Comparison of ENCODE assay signal across 9 mouse cellular contexts in the genomic region with DNA sequence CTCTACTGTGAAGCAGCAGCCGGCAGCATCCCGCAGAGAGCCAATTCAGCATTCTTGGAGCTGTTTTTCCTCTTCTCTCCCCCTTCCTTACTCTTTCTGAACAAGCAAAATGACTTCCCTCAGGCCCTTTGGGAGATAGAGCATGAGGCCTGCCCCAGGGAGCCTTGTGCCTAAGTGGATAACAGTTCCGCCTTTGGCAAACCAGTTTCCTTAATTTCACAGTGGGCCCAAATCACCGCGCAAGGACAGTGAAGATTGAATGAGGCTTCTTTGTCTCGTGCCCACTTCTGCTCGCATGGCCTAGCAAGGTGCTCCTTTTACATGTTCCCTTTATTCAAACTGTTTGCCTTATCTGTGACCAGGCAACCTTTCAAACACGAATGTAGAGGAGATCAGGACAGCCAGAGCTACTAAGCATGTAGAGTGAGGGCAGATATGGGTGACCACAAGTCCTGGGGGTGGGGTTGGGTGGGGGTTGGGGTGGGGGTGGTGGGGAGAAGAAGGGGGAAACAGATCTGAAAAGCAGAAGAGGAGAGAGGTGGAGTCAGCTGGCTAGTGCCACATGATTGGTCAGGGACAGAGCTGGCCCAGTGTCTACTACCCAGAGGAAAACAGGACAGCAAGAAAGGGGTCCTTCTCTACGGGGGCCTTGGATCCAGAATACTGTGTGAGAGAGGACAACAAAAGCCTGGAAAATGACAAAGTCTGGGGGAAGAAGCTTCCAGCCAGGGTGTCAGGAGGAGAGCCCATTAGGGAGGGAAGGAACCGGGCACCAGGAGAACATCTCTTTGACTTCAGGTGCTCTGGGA.
A peak's percentile ranks its signal among the peaks of the same experiment; 100 is the strongest.
DNase-seq lines count a peak whose midpoint lies in the region; ATAC-seq and TF ChIP-seq lines count a peak whose summit lies in the region.
"Had no signal": no experiment of that assay in that cellular context is flagged by ENCODE, and none has a peak within 500 bp of the region (broad histone marks: within the 10 kb centered on the region; RNA-seq: fewer than 3 reads in every experiment).

No protein-coding gene starts in this region.

- H3K4me3 ChIP-seq in E14TG2a.4 (replicated peaks; ENCODE audit: low read length): peak overlapping the region; percentile 63
- H3K4me3 ChIP-seq: erythroblast, embryonic 14.5 days had no signal

- peaks cover 10% of the 10 kb centered on the region for H3K27me3 ChIP-seq in E14TG2a.4 (ENCODE audit: insufficient read depth, low read length)

- no peaks in the 10 kb centered on the region for H3K9me3 ChIP-seq in E14TG2a.4 (ENCODE audit: low read length)

- peak; percentile 34 to 42; a peak in 3 of 4 replicates for ATAC-seq in hematopoietic stem cell, adult 5-6 weeks (replicated peaks in 1 of 2; ENCODE audit: insufficient read depth in 1 of 2, low FRiP score in 2 of 2, low TSS enrichment in 1 of 2, low read depth in 1 of 2, poor library complexity in 2 of 2, severe bottlenecking in 2 of 2)
- ATAC-seq in megakaryocyte, adult 5-6 weeks (ENCODE audit: poor library complexity, severe bottlenecking): peak; percentile 39

- TF ChIP-seq CTCF in E14TG2a.4 (conservative IDR thresholded peaks at IDR 0.05; ENCODE audit: low read length): no peak

- no peaks in the 10 kb centered on the region for H3K36me3 ChIP-seq in E14TG2a.4 (ENCODE audit: insufficient read depth, low read length)

- H3K4me1 ChIP-seq in E14TG2a.4 (replicated peaks; ENCODE audit: low read depth, low read length): peaks cover 14% of the 10 kb centered on the region

- peak; percentile 18 for DNase-seq in adrenal gland, postnatal 14 days
- DNase-seq in adrenal gland, adult 18-20 months (ENCODE audit: low spot score in 2 of 2): no peak
- no peak for DNase-seq in spleen, postnatal 10 days (ENCODE audit: low spot score in 2 of 2)
- no peak for DNase-seq in ovary, postnatal 10 days (ENCODE audit: low spot score)
- DNase-seq in layer of hippocampus, adult 11-12 months (ENCODE audit: low spot score): no peak
